Mouse (Mus musculus) limb, embryonic 14.5 days (tissue): ENCODE measurements around the gene Map3k19. TPM values are rescaled to one million over a fixed set of nuclear protein-coding genes. Genes with fewer than 3 reads are reported as not detected.

Source experiments
- ATAC-seq: fragments of 200-750 bp; cut with Nextera tagmentation; 2 replicates; pipeline ENCODE4 v1.8.0; 2017; ENCODE audit warnings: low read depth, moderate number of reproducible peaks, moderate TSS enrichment; ENCODE audit not compliant: low FRiP score
- DNase-seq: peaks from one replicate; pipeline ENCODE4 v3.0.0-alpha.2; 2015; ENCODE audit warnings: low spot score
- H3K27ac ChIP-seq: fragments of 300-500 bp; sonication (generic); replicated peaks from 2 replicates; pipeline ENCODE4 v1.5.1; 2014; ENCODE audit warnings: low read depth, mild to moderate bottlenecking, low read length, moderate library complexity, mixed read lengths
- H3K27me3 ChIP-seq: fragments of 300-500 bp; sonication (generic); 2 replicates; pipeline ENCODE4 v1.6.1; 2014; ENCODE audit warnings: low read length, mixed read lengths; ENCODE audit not compliant: control insufficient read depth, insufficient read depth
- H3K36me3 ChIP-seq: fragments of 300-500 bp; sonication (generic); 2 replicates; pipeline ENCODE4 v1.6.1; 2014; ENCODE audit warnings: mild to moderate bottlenecking, low read length, moderate library complexity, mixed read lengths; ENCODE audit not compliant: control insufficient read depth, insufficient read depth
- H3K4me1 ChIP-seq: fragments of 300-500 bp; sonication (generic); 2 replicates; pipeline ENCODE4 v1.6.1; 2014; ENCODE audit warnings: antibody characterized with exemption, low read length, mixed read lengths; ENCODE audit not compliant: control insufficient read depth, insufficient read depth
- H3K4me2 ChIP-seq: fragments of 300-500 bp; sonication (generic); replicated peaks from 2 replicates; pipeline ENCODE4 v1.6.1; 2014; ENCODE audit warnings: low read depth, mild to moderate bottlenecking, low read length, moderate library complexity; ENCODE audit not compliant: severe bottlenecking
- H3K4me3 ChIP-seq: fragments of 300-500 bp; sonication (generic); replicated peaks from 2 replicates; pipeline ENCODE4 v1.5.1; 2014; ENCODE audit warnings: low read length
- H3K9ac ChIP-seq: fragments of 300-500 bp; sonication (generic); 2 replicates; pipeline ENCODE4 v1.6.1; 2014; ENCODE audit warnings: mild to moderate bottlenecking, low read depth, low read length, moderate library complexity; ENCODE audit not compliant: severe bottlenecking
- H3K9me3 ChIP-seq: fragments of 300-500 bp; sonication (generic); 2 replicates; pipeline ENCODE4 v1.6.1; 2016; ENCODE audit warnings: low read length; ENCODE audit not compliant: control insufficient read depth
- POLR2A ChIP-seq: fragments of 200-500 bp; IDR thresholded peaks from 2 replicates; pipeline ENCODE4 v1.8.0; 2012; ENCODE audit warnings: inconsistent platforms, mild to moderate bottlenecking, moderate library complexity, borderline replicate concordance; ENCODE audit not compliant: insufficient read depth, insufficient read length; ENCODE audit errors: extremely low read depth
- WGBS: fragments of 180-500 bp; shearing (Covaris S2); extraction: QIAGEN DNeasy Blood & Tissue Kit; methylation state at CpG from one replicate; pipeline ENCODE4 v1.1.7; 2014; 5-methylcytosine and 5-hydroxymethylcytosine counted together
- polyA plus RNA-seq, 2 experiments: library from polyadenylated mRNA; depleted of rRNA in 1 of 2; stranded (reverse) in 1 of 2; unstranded in 1 of 2; fragments of >200 nt; fragmentation: Nextera tagmentation in 1 of 2; extraction: Ambion mirVana in 1 of 2; gene quantifications; 2 replicates each; pipeline versions ENCODE4 v1.2.1 to v1.2.3; 2012 to 2014

Map3k19 gene
- polyA plus RNA-seq, 2 experiments: not detected

- DNase-seq (no peak), ATAC-seq (no peak)
- no peak overlapping the region for H3K4me3 ChIP-seq
- WGBS: 87% methylated on average over 5 of the region's 5 CpGs
- no peaks in the 10 kb centered on the region for H3K36me3 ChIP-seq
- no peak overlapping the region for H3K9ac ChIP-seq
- no peaks in the 10 kb centered on the region for H3K9me3 ChIP-seq
- TF ChIP-seq POLR2A: no peak
- H3K27me3 ChIP-seq: no peaks in the 10 kb centered on the region
- H3K27ac ChIP-seq: no peak overlapping the region
- no peak overlapping the region for H3K4me2 ChIP-seq
- no peaks in the 10 kb centered on the region for H3K4me1 ChIP-seq
Observed at GRCm38 (mm10) chr1:127861900-127862299, 7.1 kb upstream of the Map3k19 start.

GRCm38 (mm10) chr1:127860492-127860891 lies 5.7 kb upstream of the Map3k19 start:
- DNase-seq: no peak
- Histone ChIP-seq H3K9me3 (no peaks in the 10 kb centered on the region), H3K9ac (no peak overlapping the region), H3K36me3 (no peaks in the 10 kb centered on the region), H3K4me1 (no peaks in the 10 kb centered on the region), H3K27ac (no peak overlapping the region), H3K4me3 (no peak overlapping the region), H3K27me3 (no peaks in the 10 kb centered on the region), H3K4me2 (no peak overlapping the region)
- no peak for ATAC-seq
- WGBS: 93% methylated on average over 4 of the region's 4 CpGs
- no peak for TF ChIP-seq POLR2A

GRCm38 (mm10) chr1:127859799-127860400 lies 5.1 kb upstream of the Map3k19 start:
- no peak overlapping the region for H3K4me2 ChIP-seq
- H3K27me3 ChIP-seq: no peaks in the 10 kb centered on the region
- DNase-seq (no peak), ATAC-seq (no peak)
- no peak overlapping the region for H3K4me3 ChIP-seq
- no peak overlapping the region for H3K9ac ChIP-seq
- no peak overlapping the region for H3K27ac ChIP-seq
- H3K36me3 ChIP-seq: no peaks in the 10 kb centered on the region
- H3K9me3 ChIP-seq: no peaks in the 10 kb centered on the region
- TF ChIP-seq POLR2A: no peak
- WGBS: 81% methylated on average over 6 of the region's 6 CpGs
- H3K4me1 ChIP-seq: no peaks in the 10 kb centered on the region

GRCm38 (mm10) chr1:127858945-127859648 lies 4.3 kb upstream of the Map3k19 start:
- ATAC-seq (no peak), DNase-seq (no peak)
- Histone ChIP-seq H3K36me3 (no peaks in the 10 kb centered on the region), H3K4me2 (no peak overlapping the region), H3K27me3 (no peaks in the 10 kb centered on the region), H3K4me3 (no peak overlapping the region), H3K9me3 (no peaks in the 10 kb centered on the region), H3K4me1 (no peaks in the 10 kb centered on the region), H3K9ac (no peak overlapping the region), H3K27ac (no peak overlapping the region)
- no peak for TF ChIP-seq POLR2A
- 84% methylated on average over 9 of the region's 9 CpGs for WGBS

- no peak for ATAC-seq
- no peaks in the 10 kb centered on the region for H3K4me1 ChIP-seq
- H3K27ac ChIP-seq: no peak overlapping the region; the same call in 1 of the 2 replicates
- no peak for TF ChIP-seq POLR2A
- no peak overlapping the region for H3K9ac ChIP-seq
- no peaks in the 10 kb centered on the region for H3K27me3 ChIP-seq
- 66% methylated on average over 7 of the region's 7 CpGs for WGBS
- peaks cover 4% of the 10 kb centered on the region; the same call in 1 of the 2 replicates for H3K9me3 ChIP-seq
- DNase-seq: no peak
- H3K4me2 ChIP-seq: no peak overlapping the region
- no peaks in the 10 kb centered on the region for H3K36me3 ChIP-seq
- no peak overlapping the region for H3K4me3 ChIP-seq
Observed at GRCm38 (mm10) chr1:127850075-127850610, 4.7 kb downstream of the Map3k19 start.
